Mouse (Mus musculus) heart, postnatal 0 days (tissue): ENCODE results near the gene Twnk.

Experiments used
- CTCF ChIP-seq: IDR thresholded peaks from 2 replicates; pipeline ENCODE4 v1.5.1; 2016; ENCODE audit warnings: antibody characterized with exemption, control low read depth, low read depth
- EP300 ChIP-seq: IDR thresholded peaks from 2 replicates; pipeline ENCODE4 v1.6.1; 2016; ENCODE audit warnings: antibody characterized with exemption, low read depth

DNA sequence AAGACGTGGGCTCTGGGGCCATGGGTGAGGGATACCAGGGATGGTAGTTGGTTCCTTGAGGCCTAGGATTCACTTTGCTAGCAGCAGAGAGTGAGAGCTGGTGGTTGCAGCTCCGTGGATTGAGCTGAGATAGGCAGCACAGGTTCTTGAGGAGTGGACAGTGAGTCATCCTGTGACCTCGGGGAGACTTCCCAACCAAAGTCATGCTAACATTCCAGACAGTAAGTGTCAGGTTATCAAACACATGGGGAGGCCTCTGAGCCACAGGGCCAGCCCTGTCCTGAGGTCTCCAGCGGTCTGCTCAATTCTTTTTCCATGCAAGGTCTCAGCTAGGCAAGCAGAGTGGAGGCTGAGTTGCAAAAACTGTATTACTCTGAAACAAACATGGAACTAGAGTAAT lies 5.2 kb downstream of the Twnk start:
- no peak for TF ChIP-seq CTCF
- no peak for TF ChIP-seq EP300
